Mouse (Mus musculus): Measurements from ENCODE around the gene Tln2.

Tln2 gene

GRCm38 (mm10) chr9:67545794-67546193 is 13.7 kb downstream of the Tln2 start:
- no peak for DNase-seq (ENCODE audit: low spot score)

- DNase-seq (ENCODE audit: low spot score): no peak
Measured at GRCm38 (mm10) chr9:67544783-67545182, 14.7 kb downstream of the Tln2 start.

- DNase-seq (ENCODE audit: low spot score): no peak
Measured at GRCm38 (mm10) chr9:67541948-67542347, 17.6 kb downstream of the Tln2 start.

GRCm38 (mm10) chr9:67539776-67540706 is 19.5 kb downstream of the Tln2 start:
- no peak for DNase-seq (ENCODE audit: low spot score)

- no peak for DNase-seq (ENCODE audit: low spot score)
Measured at GRCm38 (mm10) chr9:67534420-67534819, 25.1 kb downstream of the Tln2 start.

- DNase-seq (ENCODE audit: low spot score): no peak
Measured at GRCm38 (mm10) chr9:67533260-67533659, 26.2 kb downstream of the Tln2 start.

GRCm38 (mm10) chr9:67532631-67533030 is 26.9 kb downstream of the Tln2 start:
- no peak for DNase-seq (ENCODE audit: low spot score)

- DNase-seq (ENCODE audit: low spot score): no peak
Measured at GRCm38 (mm10) chr9:67529600-67529999, 29.9 kb downstream of the Tln2 start.

GRCm38 (mm10) chr9:67527726-67528125 is 31.8 kb downstream of the Tln2 start:
- DNase-seq (ENCODE audit: low spot score): no peak

GRCm38 (mm10) chr9:67521736-67522135 is 37.8 kb downstream of the Tln2 start:
- no peak for DNase-seq (ENCODE audit: low spot score)

GRCm38 (mm10) chr9:67509510-67509909 is 50.0 kb downstream of the Tln2 start:
- no peak for DNase-seq (ENCODE audit: low spot score)

GRCm38 (mm10) chr9:67504669-67505260 is 54.7 kb downstream of the Tln2 start:
- no peak for DNase-seq (ENCODE audit: low spot score)

- no peak for DNase-seq (ENCODE audit: low spot score)
Measured at GRCm38 (mm10) chr9:67501801-67502200, 57.7 kb downstream of the Tln2 start.

- no peak for DNase-seq (ENCODE audit: low spot score)
Measured at GRCm38 (mm10) chr9:67496368-67496767, 63.1 kb downstream of the Tln2 start.

GRCm38 (mm10) chr9:67495350-67495749 is 64.2 kb downstream of the Tln2 start:
- DNase-seq (ENCODE audit: low spot score): no peak

GRCm38 (mm10) chr9:67493876-67494552 is 65.5 kb downstream of the Tln2 start:
- DNase-seq (ENCODE audit: low spot score): no peak

- DNase-seq (ENCODE audit: low spot score): no peak
Measured at GRCm38 (mm10) chr9:67489370-67489769, 70.1 kb downstream of the Tln2 start.

- DNase-seq (ENCODE audit: low spot score): no peak
Measured at GRCm38 (mm10) chr9:67486621-67487020, 72.9 kb downstream of the Tln2 start.

GRCm38 (mm10) chr9:67485169-67486072 is 74.1 kb downstream of the Tln2 start:
- no peak for DNase-seq (ENCODE audit: low spot score)

- no peak for DNase-seq (ENCODE audit: low spot score)
Measured at GRCm38 (mm10) chr9:67482277-67482676, 77.2 kb downstream of the Tln2 start.

GRCm38 (mm10) chr9:67481851-67482250 is 77.7 kb downstream of the Tln2 start:
- no peak for DNase-seq (ENCODE audit: low spot score)

GRCm38 (mm10) chr9:67477445-67477844 is 82.1 kb downstream of the Tln2 start:
- no peak for DNase-seq (ENCODE audit: low spot score)

Measured in ovary, postnatal 10 days (tissue).